Mouse (Mus musculus): ENCODE results near the gene Tarm1.

Gene Tarm1

DNA sequence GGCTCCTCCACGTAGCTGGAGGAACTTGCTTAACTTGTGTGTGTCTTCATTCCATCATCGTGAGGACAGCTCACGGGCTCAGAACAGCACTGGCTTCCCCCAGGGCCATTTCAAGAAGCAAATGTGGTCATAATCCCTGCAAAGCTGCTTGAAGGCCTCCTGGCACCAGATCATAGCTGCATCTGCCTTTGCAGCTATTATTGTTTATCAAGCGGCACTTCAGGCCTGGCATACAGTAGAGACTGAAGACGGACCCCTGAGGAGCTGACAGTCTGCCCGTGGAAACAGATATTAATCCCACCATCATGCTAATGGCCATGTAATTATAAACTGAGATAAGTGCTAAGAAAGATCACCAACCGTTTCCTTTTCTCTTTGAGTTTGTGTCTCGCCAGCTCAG, 61.9 kb downstream of the Tarm1 start:
- DNase-seq (ENCODE audit: low spot score): no peak

DNA sequence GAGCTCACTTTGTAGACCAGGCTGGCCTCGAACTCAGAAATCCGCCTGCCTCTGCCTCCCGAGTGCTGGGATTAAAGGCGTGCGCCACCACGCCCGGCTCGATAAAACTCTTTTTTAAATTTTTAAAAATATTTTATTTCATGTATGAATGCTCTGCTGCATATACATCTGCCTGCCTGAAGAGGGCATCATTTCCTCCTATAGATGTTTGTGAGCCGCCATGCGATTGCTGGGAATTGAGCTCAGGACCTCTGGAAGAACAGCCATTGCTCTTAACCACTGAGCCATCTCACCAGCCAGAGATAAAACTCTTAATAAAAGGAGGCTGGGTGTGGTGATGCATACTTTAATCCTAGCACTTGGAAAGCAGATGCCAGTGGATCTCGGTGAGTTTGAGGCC, 62.4 kb downstream of the Tarm1 start:
- DNase-seq (ENCODE audit: low spot score): no peak

DNA sequence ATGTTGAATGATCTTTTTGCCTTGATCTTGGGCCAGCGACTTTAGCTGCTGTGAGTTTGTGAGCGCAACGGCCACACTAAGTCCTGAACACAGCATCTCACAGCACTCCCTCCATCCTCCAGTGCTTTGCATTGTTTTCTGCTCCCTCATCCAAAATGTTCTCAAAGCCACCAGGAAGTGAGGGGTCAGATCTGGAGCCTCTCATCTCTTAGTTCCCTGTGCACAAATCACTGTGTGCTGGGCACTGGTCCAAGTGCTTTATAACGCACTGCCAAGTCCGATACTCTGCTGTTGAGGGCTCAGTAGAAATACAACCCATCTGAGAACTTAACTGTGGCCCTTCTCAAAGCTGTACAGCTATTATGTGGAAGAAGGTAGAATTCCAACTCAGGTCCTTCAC, 64.5 kb downstream of the Tarm1 start:
- DNase-seq (ENCODE audit: low spot score): no peak

All from ovary, postnatal 36 days (tissue).